Mouse (Mus musculus) midbrain, embryonic 10.5 days (tissue): ENCODE measurements at regions not wholly inside any gene's neighbourhood (a gene's known extent, or its start where the extent isn't known, plus 50 kb on each side); places are given as distances from the start of the nearest gene placed in this dataset.

Experiments used
- DNase-seq: peaks from one replicate; pipeline ENCODE4 v3.0.0-alpha.2; 2017; ENCODE audit warnings: low spot score
- H3K27ac ChIP-seq: fragments of 300-500 bp; sonication (generic); replicated peaks from 2 replicates; pipeline ENCODE4 v1.5.1; 2016; ENCODE audit warnings: mild to moderate bottlenecking
- H3K27me3 ChIP-seq: fragments of 300-500 bp; sonication (generic); 2 replicates; pipeline ENCODE4 v1.6.1; 2016; ENCODE audit warnings: low read depth, mild to moderate bottlenecking; ENCODE audit not compliant: poor library complexity, severe bottlenecking
- H3K36me3 ChIP-seq: fragments of 300-500 bp; sonication (generic); 2 replicates; pipeline ENCODE4 v1.6.1; 2016; ENCODE audit warnings: mild to moderate bottlenecking, moderate library complexity
- H3K4me1 ChIP-seq: fragments of 300-500 bp; sonication (generic); 2 replicates; pipeline ENCODE4 v1.6.1; 2016
- H3K4me3 ChIP-seq: fragments of 300-500 bp; sonication (generic); 2 replicates; pipeline ENCODE4 v1.5.1; 2016; ENCODE audit warnings: mild to moderate bottlenecking, moderate library complexity
- H3K9me3 ChIP-seq: fragments of 300-500 bp; sonication (generic); replicated peaks from 2 replicates; pipeline ENCODE4 v1.6.1; 2016; ENCODE audit warnings: mild to moderate bottlenecking
- WGBS: fragments of 180-500 bp; shearing (Covaris S2); methylation state at CpG from one replicate; pipeline ENCODE4 v1.1.7; 2016; 5-methylcytosine and 5-hydroxymethylcytosine counted together

DNA sequence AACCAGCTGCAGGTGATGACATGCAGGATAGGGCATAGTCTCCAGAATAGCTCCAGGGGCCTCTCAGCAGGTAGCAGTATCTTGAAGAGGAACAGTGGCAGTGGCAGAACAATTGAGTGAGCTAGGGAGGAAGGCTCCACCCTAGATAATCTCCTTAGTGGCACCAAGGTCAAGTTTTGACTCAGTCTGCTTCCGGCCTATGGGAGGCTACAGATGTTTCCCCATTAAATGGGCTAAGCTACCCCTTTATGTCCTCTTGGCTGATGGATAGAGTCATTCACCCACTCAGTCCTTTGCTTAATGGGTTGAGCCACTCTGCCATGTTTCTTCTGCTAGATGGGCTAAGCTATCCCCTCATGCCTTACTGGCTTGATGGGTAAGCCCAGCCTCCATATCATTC, 395.1 kb downstream of the Epha3 start:
- H3K27ac ChIP-seq, result no peak overlapping the region
- H3K27me3 ChIP-seq, result no peaks in the 10 kb centered on the region
- H3K4me3 ChIP-seq, result no peak overlapping the region
- WGBS, result 83% methylated on average over 1 of the region's 1 CpGs
- H3K4me1 ChIP-seq, result no peaks in the 10 kb centered on the region
- H3K36me3 ChIP-seq, result no peaks in the 10 kb centered on the region
- no peaks in the 10 kb centered on the region for H3K9me3 ChIP-seq
- DNase-seq, result no peak
